8 mouse cellular contexts compared by ENCODE assay signal in genomic region chr2:174327295-174327981, GRCm38 (mm10). TPM values are rescaled to one million over a fixed set of nuclear protein-coding genes. Genes with fewer than 3 reads are reported as not detected.
DNase-seq lines count a peak whose midpoint lies in the region; ATAC-seq and TF ChIP-seq lines count a peak whose summit lies in the region.

No protein-coding gene starts in this region.

- H3K4me3 ChIP-seq in embryonic facial prominence, embryonic 12.5 days: peak overlapping the region; percentile 99
- peak overlapping the region; percentile 97 for H3K4me3 ChIP-seq in heart, embryonic 10.5 days
- H3K4me3 ChIP-seq in liver, embryonic 16.5 days (ENCODE audit: low read depth, low read length): peak overlapping the region; percentile 95
- peak overlapping the region; percentile 98 for H3K4me3 ChIP-seq in neural tube, embryonic 12.5 days
- H3K4me3 ChIP-seq in testis, adult 2 months (ENCODE audit: control insufficient read depth, low read depth, low read length): peak overlapping the region; percentile 67

- H3K27ac ChIP-seq in embryonic facial prominence, embryonic 12.5 days: 0 out of 2 replicates have a peak overlapping the region, but pooled peaks have one; percentile 24
- peak overlapping the region; percentile 83 for H3K27ac ChIP-seq in heart, embryonic 10.5 days
- H3K27ac ChIP-seq in liver, embryonic 16.5 days (ENCODE audit: low read length): no peak overlapping the region
- no peak overlapping the region for H3K27ac ChIP-seq in neural tube, embryonic 12.5 days
- no peak overlapping the region for H3K27ac ChIP-seq in testis, adult 2 months (ENCODE audit: control insufficient read depth, insufficient read depth, low read depth, low read length)

- no peak for TF ChIP-seq CTCF in testis, adult 2 months (IDR thresholded peaks at IDR 0.05; ENCODE audit: control insufficient read depth, insufficient read depth, insufficient replicate concordance, low read depth, low read length)

- ATAC-seq in embryonic facial prominence, embryonic 12.5 days (ENCODE audit: insufficient number of reproducible peaks, insufficient read depth, low FRiP score, low TSS enrichment): peak; percentile 30; the same call in 1 of the 2 replicates
- peak; percentile 54 for ATAC-seq in liver, embryonic 16.5 days (ENCODE audit: low read depth)
- peak; percentile 35 for ATAC-seq in neural tube, embryonic 12.5 days (ENCODE audit: low FRiP score, low read depth)

- 52% methylated on average over 64 of the region's 64 CpGs for WGBS in embryonic facial prominence, embryonic 12.5 days
- WGBS in heart, embryonic 10.5 days: 45% methylated on average over 64 of the region's 64 CpGs
- 48% methylated on average over 64 of the region's 64 CpGs for WGBS in liver, embryonic 16.5 days (ENCODE audit: insufficient replicate concordance)
- 54% methylated on average over 64 of the region's 64 CpGs for WGBS in neural tube, embryonic 12.5 days

- TF ChIP-seq POLR2A in testis, adult 2 months (IDR thresholded peaks at IDR 0.05; ENCODE audit: control insufficient read depth, low read depth, low read length): peak; percentile 37

- H3K9me3 ChIP-seq in embryonic facial prominence, embryonic 12.5 days: peaks cover 8% of the 10 kb centered on the region; the same call in 1 of the 2 replicates
- H3K9me3 ChIP-seq in heart, embryonic 10.5 days: 0 out of 2 replicates have a peak, but pooled peaks cover 3% of the 10 kb centered on the region
- no peaks in the 10 kb centered on the region; the same call in 1 of the 2 replicates for H3K9me3 ChIP-seq in liver, embryonic 16.5 days (replicated peaks; ENCODE audit: control insufficient read depth, low read length)
- peaks cover 6% of the 10 kb centered on the region; the same call in 1 of the 2 replicates for H3K9me3 ChIP-seq in neural tube, embryonic 12.5 days

- H3K4me2 ChIP-seq in embryonic facial prominence, embryonic 12.5 days (replicated peaks): peak overlapping the region; percentile 64
- H3K4me2 ChIP-seq in liver, embryonic 16.5 days (ENCODE audit: low read depth, low read length): peak overlapping the region; percentile 97
- peak overlapping the region; percentile 62 for H3K4me2 ChIP-seq in neural tube, embryonic 12.5 days (replicated peaks)

- H3K36me3 ChIP-seq in embryonic facial prominence, embryonic 12.5 days: 0 out of 2 replicates have a peak, but pooled peaks cover 5% of the 10 kb centered on the region
- no peaks in the 10 kb centered on the region for H3K36me3 ChIP-seq in heart, embryonic 10.5 days
- H3K36me3 ChIP-seq in liver, embryonic 16.5 days (ENCODE audit: control insufficient read depth, insufficient read depth): no peaks in the 10 kb centered on the region
- no peaks in the 10 kb centered on the region for H3K36me3 ChIP-seq in neural tube, embryonic 12.5 days
- no peaks in the 10 kb centered on the region for H3K36me3 ChIP-seq in testis, adult 2 months (ENCODE audit: control insufficient read depth, insufficient read depth, low read length)

- H3K27me3 ChIP-seq in embryonic facial prominence, embryonic 12.5 days: no peaks in the 10 kb centered on the region
- no peaks in the 10 kb centered on the region for H3K27me3 ChIP-seq in heart, embryonic 10.5 days (ENCODE audit: insufficient read depth, poor library complexity, severe bottlenecking)
- H3K27me3 ChIP-seq in liver, embryonic 16.5 days (ENCODE audit: control insufficient read depth, insufficient read depth, low read depth, low read length): no peaks in the 10 kb centered on the region
- H3K27me3 ChIP-seq in neural tube, embryonic 12.5 days (replicated peaks): no peaks in the 10 kb centered on the region
- H3K27me3 ChIP-seq in testis, adult 2 months (ENCODE audit: control insufficient read depth, insufficient read depth, low read length): no peaks in the 10 kb centered on the region; the same call in 1 of the 2 replicates

- H3K4me1 ChIP-seq in embryonic facial prominence, embryonic 12.5 days: peaks cover 7% of the 10 kb centered on the region
- H3K4me1 ChIP-seq in heart, embryonic 10.5 days: peaks cover 18% of the 10 kb centered on the region
- H3K4me1 ChIP-seq in liver, embryonic 16.5 days (ENCODE audit: control insufficient read depth, low read depth, low read length): peaks cover 18% of the 10 kb centered on the region
- peaks cover 14% of the 10 kb centered on the region for H3K4me1 ChIP-seq in neural tube, embryonic 12.5 days
- peaks cover 15% of the 10 kb centered on the region for H3K4me1 ChIP-seq in testis, adult 2 months (ENCODE audit: control insufficient read depth, insufficient read depth, low read length)

- H3K9ac ChIP-seq in embryonic facial prominence, embryonic 12.5 days: peak overlapping the region; percentile 99
- H3K9ac ChIP-seq in liver, embryonic 16.5 days (ENCODE audit: low read depth, low read length): peak overlapping the region; percentile 96
- H3K9ac ChIP-seq in neural tube, embryonic 12.5 days: peak overlapping the region; percentile 45; the same call in 1 of the 2 replicates

- DNase-seq in B cell, adult 2 months: peak; percentile 83 to 84
- DNase-seq in adrenal gland, postnatal 10 days: peak; percentile 82
- DNase-seq in heart, embryonic 10.5 days (ENCODE audit: low spot score): peak; percentile 90
- DNase-seq in kidney, postnatal 10 days: peak; percentile 76

RNA-seq across cellular contexts. Expression of gene Gm20721, which starts 19.1 kb away (rescaled TPM):
- 1 to 10 TPM; 6.2 to 6.8 TPM for total RNA-seq in adrenal gland, postnatal 10 days (2021)
- polyA plus RNA-seq in embryonic facial prominence, embryonic 12.5 days (2016; fragmentation: Nextera tagmentation; extraction: Ambion mirVana): 17.3 and 19.9 TPM in 2 replicates
- polyA plus RNA-seq in heart, embryonic 10.5 days (2016; fragmentation: Nextera tagmentation; extraction: Ambion mirVana): 7.1 and 20.6 TPM in 2 replicates
- 31.8 and 34.8 TPM in 2 replicates for polyA plus RNA-seq in liver, embryonic 16.5 days (2015; fragmentation: Nextera tagmentation; extraction: Ambion mirVana)
- 11.6 and 20.7 TPM in 2 replicates for polyA plus RNA-seq in neural tube, embryonic 12.5 days (2016; fragmentation: Nextera tagmentation; extraction: Ambion mirVana)
- polyA plus RNA-seq in testis, adult 2 months (2012; rRNA removed): not detected in 2 replicates

RNA-seq across cellular contexts. Expression of gene Gnas, which starts 43.3 kb away (rescaled TPM):
- total RNA-seq in adrenal gland, postnatal 10 days (2021): 1,000 to 10,000 TPM; 5,524 to 6,088 TPM
- polyA plus RNA-seq in embryonic facial prominence, embryonic 12.5 days (2016; fragmentation: Nextera tagmentation; extraction: Ambion mirVana): 1,926 and 2,042 TPM in 2 replicates
- polyA plus RNA-seq in heart, embryonic 10.5 days (2016; fragmentation: Nextera tagmentation; extraction: Ambion mirVana): 964 and 1,128 TPM in 2 replicates
- 181 and 231 TPM in 2 replicates for polyA plus RNA-seq in liver, embryonic 16.5 days (2015; fragmentation: Nextera tagmentation; extraction: Ambion mirVana)
- 1,608 and 1,653 TPM in 2 replicates for polyA plus RNA-seq in neural tube, embryonic 12.5 days (2016; fragmentation: Nextera tagmentation; extraction: Ambion mirVana)
- 139 and 161 TPM in 2 replicates for polyA plus RNA-seq in testis, adult 2 months (2012; rRNA removed)

Comparison
In these comparisons a context has a peak if more than half of its experiments do, and no peak if none do; other contexts are left out.
1. H3K27ac ChIP-seq: peak in embryonic facial prominence, embryonic 12.5 days (single experiment) and heart, embryonic 10.5 days (single experiment); none in liver, embryonic 16.5 days (single experiment), neural tube, embryonic 12.5 days (single experiment) and testis, adult 2 months (single experiment).
2. H3K9ac ChIP-seq: peak in every context shown above with its lines; median percentile 99 in embryonic facial prominence, embryonic 12.5 days; 96 in liver, embryonic 16.5 days; 45 in neural tube, embryonic 12.5 days.
3. Peak in every context shown above with its lines, with median percentiles within 50 percentile points of each other: DNase-seq, ATAC-seq, H3K4me2 ChIP-seq and H3K4me3 ChIP-seq.